Mouse (Mus musculus) forebrain, embryonic 13.5 days (tissue): ENCODE measurements around the gene Aar2. TPM values are rescaled to one million over a fixed set of nuclear protein-coding genes. Genes with fewer than 3 reads are reported as not detected.

Experiments used
- ATAC-seq: fragments of 200-750 bp; cut with Nextera tagmentation; 2 replicates; pipeline ENCODE4 v1.8.0; 2017
- H3K27ac ChIP-seq: fragments of 300-500 bp; sonication (generic); 2 replicates; pipeline ENCODE4 v1.5.1; 2015; ENCODE audit warnings: inconsistent platforms, mild to moderate bottlenecking, moderate library complexity
- H3K27me3 ChIP-seq: fragments of 300-500 bp; sonication (generic); 2 replicates; pipeline ENCODE4 v1.6.1; 2015; ENCODE audit warnings: mild to moderate bottlenecking, inconsistent platforms
- H3K36me3 ChIP-seq: fragments of 300-500 bp; sonication (generic); 2 replicates; pipeline ENCODE4 v1.6.1; 2015; ENCODE audit warnings: mild to moderate bottlenecking, inconsistent platforms; ENCODE audit not compliant: poor library complexity, severe bottlenecking
- H3K4me1 ChIP-seq: fragments of 300-500 bp; sonication (generic); 2 replicates; pipeline ENCODE4 v1.6.1; 2015; ENCODE audit warnings: inconsistent platforms
- H3K4me2 ChIP-seq: fragments of 300-500 bp; sonication (generic); 2 replicates; pipeline ENCODE4 v1.6.1; 2015; ENCODE audit warnings: inconsistent platforms, mild to moderate bottlenecking, moderate library complexity
- H3K4me3 ChIP-seq: fragments of 300-500 bp; sonication (generic); 2 replicates; pipeline ENCODE4 v1.5.1; 2015; ENCODE audit warnings: mild to moderate bottlenecking, inconsistent platforms
- H3K9ac ChIP-seq: fragments of 300-500 bp; sonication (generic); 2 replicates; pipeline ENCODE4 v1.6.1; 2015; ENCODE audit warnings: mild to moderate bottlenecking, inconsistent platforms
- H3K9me3 ChIP-seq: fragments of 300-500 bp; sonication (generic); replicated peaks from 2 replicates; pipeline ENCODE4 v1.6.1; 2016; ENCODE audit warnings: inconsistent platforms
- WGBS: fragments of 180-500 bp; shearing (Covaris S2); methylation state at CpG from one replicate; pipeline ENCODE4 v1.1.7; 2015; 5-methylcytosine and 5-hydroxymethylcytosine counted together
- polyA plus RNA-seq: library from polyadenylated mRNA; unstranded; fragments of >200 nt; fragmentation: Nextera tagmentation; extraction: Ambion mirVana; gene quantifications from 2 replicates; pipeline ENCODE4 v1.2.1, GENCODE M21; 2015

Gene Aar2
- polyA plus RNA-seq, 1 experiment from 2014 or later = 38.5 TPM

DNA sequence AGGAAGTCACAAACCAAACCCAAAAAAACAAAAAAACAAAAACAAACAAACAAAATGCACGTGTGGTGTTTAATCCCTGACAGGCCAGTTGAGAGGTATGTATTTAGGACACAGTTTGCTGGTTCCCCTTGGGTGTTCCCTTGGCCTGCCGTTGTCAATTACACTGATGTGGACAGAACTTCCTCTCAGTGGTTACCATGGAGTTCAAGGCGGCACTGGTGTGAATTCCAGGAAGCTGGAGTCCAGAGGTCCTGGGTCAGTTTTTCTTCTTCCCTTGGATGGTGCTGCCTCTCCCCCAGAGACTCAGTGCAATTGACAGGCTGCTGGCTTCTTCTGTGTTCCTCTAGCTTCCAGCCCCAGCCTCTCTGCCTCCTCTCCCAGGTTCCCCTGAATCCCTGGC, 23.3 kb upstream of the Aar2 start:
- Histone ChIP-seq H3K4me1 (no peaks in the 10 kb centered on the region), H3K9me3 (no peaks in the 10 kb centered on the region), H3K27ac (no peak overlapping the region), H3K9ac (no peak overlapping the region), H3K4me2 (no peak overlapping the region), H3K4me3 (no peak overlapping the region), H3K36me3 (peaks cover 33% of the 10 kb centered on the region), H3K27me3 (no peaks in the 10 kb centered on the region)
- ATAC-seq = no peak
- WGBS = 57% methylated on average over 3 of the region's 3 CpGs

GRCm38 (mm10) chr2:156529726-156530125, 17.7 kb upstream of the Aar2 start:
- no peak overlapping the region for H3K4me3 ChIP-seq
- no peaks in the 10 kb centered on the region for H3K9me3 ChIP-seq
- no peak overlapping the region for H3K4me2 ChIP-seq
- peaks cover 15% of the 10 kb centered on the region for H3K36me3 ChIP-seq
- WGBS = 56% methylated on average over 2 of the region's 2 CpGs
- H3K27me3 ChIP-seq = no peaks in the 10 kb centered on the region
- no peak for ATAC-seq
- no peak overlapping the region for H3K27ac ChIP-seq
- H3K4me1 ChIP-seq = no peaks in the 10 kb centered on the region
- H3K9ac ChIP-seq = no peak overlapping the region

DNA sequence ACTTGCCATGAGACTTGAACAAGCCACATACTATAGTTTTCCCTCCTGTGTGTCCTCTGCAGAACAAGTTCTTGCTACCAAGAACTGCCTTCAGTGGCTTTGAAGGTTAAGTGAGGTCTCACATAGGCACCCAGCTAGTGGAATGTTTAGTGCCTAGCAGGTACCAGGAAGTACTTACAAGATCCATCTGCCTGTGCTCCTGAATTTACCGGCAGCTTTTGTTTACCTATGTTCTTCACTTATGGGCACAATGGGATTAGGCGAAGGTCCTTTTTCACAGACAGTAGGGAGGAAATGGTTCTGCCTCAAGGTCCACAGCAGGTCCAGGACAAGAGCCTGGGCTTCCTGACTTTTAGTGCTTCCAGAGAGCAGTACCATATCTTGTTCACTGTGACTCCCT, 14.2 kb upstream of the Aar2 start:
- no peak overlapping the region for H3K4me3 ChIP-seq
- no peaks in the 10 kb centered on the region for H3K27me3 ChIP-seq
- no peak overlapping the region for H3K4me2 ChIP-seq
- ATAC-seq = no peak
- H3K36me3 ChIP-seq = peaks cover 18% of the 10 kb centered on the region
- no peak overlapping the region for H3K9ac ChIP-seq
- no peak overlapping the region for H3K27ac ChIP-seq
- H3K4me1 ChIP-seq = no peaks in the 10 kb centered on the region
- no peaks in the 10 kb centered on the region for H3K9me3 ChIP-seq
- 83% methylated on average over 2 of the region's 2 CpGs for WGBS

- H3K4me3 ChIP-seq = no peak overlapping the region
- no peaks in the 10 kb centered on the region for H3K27me3 ChIP-seq
- H3K9ac ChIP-seq = no peak overlapping the region
- H3K4me1 ChIP-seq = no peaks in the 10 kb centered on the region
- no peak overlapping the region for H3K27ac ChIP-seq
- 88% methylated on average over 7 of the region's 7 CpGs for WGBS
- peaks cover 25% of the 10 kb centered on the region for H3K36me3 ChIP-seq
- H3K4me2 ChIP-seq = no peak overlapping the region
- H3K9me3 ChIP-seq = no peaks in the 10 kb centered on the region
- no peak for ATAC-seq
These were observed 8.4 kb upstream of the Aar2 start for GRCm38 (mm10) chr2:156538817-156539555.

DNA sequence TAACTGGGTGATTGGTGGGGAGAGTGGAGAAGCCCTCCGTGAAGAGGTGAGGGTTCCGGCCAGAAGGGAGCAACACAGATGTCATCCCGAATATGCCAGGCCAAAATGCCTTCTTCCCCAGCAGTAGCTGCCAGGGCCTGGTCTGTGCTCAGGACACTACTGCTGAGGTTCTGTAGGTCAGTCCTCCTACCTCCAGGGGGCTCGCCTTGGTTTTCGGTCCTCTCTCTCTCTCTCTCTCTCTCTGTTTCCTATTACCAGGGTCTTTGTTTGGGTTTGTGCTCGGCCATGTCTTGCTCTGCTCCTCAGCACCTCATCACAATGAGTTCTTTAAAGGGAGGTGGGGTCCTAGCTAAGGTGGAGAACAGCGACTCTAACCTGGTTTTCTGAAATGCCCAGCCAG, 6.4 kb upstream of the Aar2 start:
- H3K27me3 ChIP-seq = no peaks in the 10 kb centered on the region
- 81% methylated on average over 7 of the region's 7 CpGs for WGBS
- H3K4me1 ChIP-seq = no peaks in the 10 kb centered on the region
- no peak overlapping the region for H3K4me3 ChIP-seq
- no peak overlapping the region for H3K9ac ChIP-seq
- ATAC-seq = no peak
- H3K9me3 ChIP-seq = no peaks in the 10 kb centered on the region
- peaks cover 19% of the 10 kb centered on the region for H3K36me3 ChIP-seq
- H3K27ac ChIP-seq = no peak overlapping the region
- H3K4me2 ChIP-seq = no peak overlapping the region

GRCm38 (mm10) chr2:156542410-156542809, 5.0 kb upstream of the Aar2 start:
- H3K4me1 ChIP-seq = peaks cover 5% of the 10 kb centered on the region; the same call in 1 of the 2 replicates

GRCm38 (mm10) chr2:156543804-156544203, 3.6 kb upstream of the Aar2 start:
- ATAC-seq = no peak
- no peak overlapping the region for H3K9ac ChIP-seq
- 78% methylated on average over 3 of the region's 3 CpGs for WGBS

More at GRCm38 (mm10) chr2:156542410-156542809, 5.0 kb upstream of the Aar2 start:
- WGBS = 78% methylated on average over 8 of the region's 8 CpGs
- H3K4me3 ChIP-seq = no peak overlapping the region
- no peak overlapping the region for H3K4me2 ChIP-seq
- no peak for ATAC-seq
- H3K9ac ChIP-seq = no peak overlapping the region
- H3K27me3 ChIP-seq = no peaks in the 10 kb centered on the region
- H3K27ac ChIP-seq = no peak overlapping the region
- H3K36me3 ChIP-seq = peaks cover 17% of the 10 kb centered on the region
- no peaks in the 10 kb centered on the region for H3K9me3 ChIP-seq

GRCm38 (mm10) chr2:156552421-156552820, 5.0 kb downstream of the Aar2 start:
- Histone ChIP-seq H3K9ac (no peak overlapping the region), H3K9me3 (no peaks in the 10 kb centered on the region), H3K4me1 (peaks cover 10% of the 10 kb centered on the region), H3K36me3 (peaks cover 48% of the 10 kb centered on the region), H3K4me2 (no peak overlapping the region), H3K4me3 (no peak overlapping the region), H3K27ac (no peak overlapping the region), H3K27me3 (no peaks in the 10 kb centered on the region)
- WGBS = 89% methylated on average over 4 of the region's 4 CpGs
- ATAC-seq = no peak

More at GRCm38 (mm10) chr2:156543804-156544203, 3.6 kb upstream of the Aar2 start:
- no peak overlapping the region for H3K4me3 ChIP-seq
- no peaks in the 10 kb centered on the region for H3K27me3 ChIP-seq
- no peak overlapping the region for H3K4me2 ChIP-seq
- H3K27ac ChIP-seq = no peak overlapping the region
- H3K36me3 ChIP-seq = peaks cover 7% of the 10 kb centered on the region; the same call in 1 of the 2 replicates
- H3K9me3 ChIP-seq = no peaks in the 10 kb centered on the region
- peaks cover 15% of the 10 kb centered on the region for H3K4me1 ChIP-seq

DNA sequence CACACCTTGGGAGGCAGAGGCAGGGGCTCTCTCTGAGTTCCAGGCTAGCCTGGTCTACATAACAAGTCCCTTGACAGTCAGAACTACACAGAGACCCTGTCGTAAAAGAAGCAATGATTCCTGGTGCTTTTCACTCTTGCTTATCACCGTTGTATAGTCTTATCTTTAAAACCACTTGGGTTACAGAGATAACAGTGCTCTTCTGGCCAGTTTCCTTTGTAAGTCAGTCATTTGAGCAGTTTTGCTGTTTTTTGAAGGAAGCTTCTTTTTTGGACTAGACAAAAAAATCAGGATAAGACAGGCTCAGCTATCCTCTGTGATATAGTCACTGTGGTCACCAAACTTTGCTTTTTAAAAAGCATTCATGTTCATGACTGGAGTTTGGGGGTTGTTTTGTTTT, 14.4 kb downstream of the Aar2 start:
- H3K4me3 ChIP-seq = no peak overlapping the region
- no peak overlapping the region for H3K27ac ChIP-seq
- no peaks in the 10 kb centered on the region for H3K9me3 ChIP-seq
- H3K9ac ChIP-seq = no peak overlapping the region
- peaks cover 58% of the 10 kb centered on the region for H3K36me3 ChIP-seq
- no peaks in the 10 kb centered on the region for H3K4me1 ChIP-seq
- 90% methylated on average over 2 of the region's 2 CpGs for WGBS
- no peak overlapping the region for H3K4me2 ChIP-seq
- H3K27me3 ChIP-seq = no peaks in the 10 kb centered on the region
- no peak for ATAC-seq

DNA sequence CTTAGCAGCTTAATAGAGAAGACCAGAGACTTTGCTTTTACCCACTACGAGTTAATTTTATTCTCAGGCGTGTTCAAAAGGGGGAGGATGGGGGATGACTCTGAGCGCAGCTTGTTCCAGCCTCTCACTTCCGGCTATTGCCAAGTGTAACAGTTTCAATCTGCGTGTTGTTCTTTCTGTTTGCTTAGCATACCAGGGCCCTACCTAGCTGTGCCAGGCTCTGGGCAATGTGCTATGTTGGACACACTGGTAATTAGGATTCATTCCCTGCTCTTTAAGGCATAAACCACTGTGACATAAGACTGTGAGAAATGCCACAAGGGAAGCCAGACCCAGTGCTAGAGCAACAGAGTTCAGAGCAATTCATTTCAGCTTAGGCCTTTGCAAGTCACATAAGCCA, 16.2 kb downstream of the Aar2 start:
- Histone ChIP-seq H3K27ac (no peak overlapping the region), H3K4me1 (no peaks in the 10 kb centered on the region), H3K27me3 (no peaks in the 10 kb centered on the region), H3K9ac (no peak overlapping the region), H3K4me3 (no peak overlapping the region), H3K9me3 (no peaks in the 10 kb centered on the region), H3K36me3 (peaks cover 58% of the 10 kb centered on the region), H3K4me2 (no peak overlapping the region)
- no peak for ATAC-seq
- WGBS = 88% methylated on average over 5 of the region's 5 CpGs

GRCm38 (mm10) chr2:156566512-156566911, 19.1 kb downstream of the Aar2 start:
- 83% methylated on average over 2 of the region's 2 CpGs for WGBS
- no peak for ATAC-seq
- no peak overlapping the region for H3K4me3 ChIP-seq
- no peak overlapping the region for H3K27ac ChIP-seq
- no peak overlapping the region for H3K9ac ChIP-seq
- H3K4me1 ChIP-seq = no peaks in the 10 kb centered on the region
- H3K4me2 ChIP-seq = no peak overlapping the region
- H3K27me3 ChIP-seq = no peaks in the 10 kb centered on the region
- peaks cover 49% of the 10 kb centered on the region for H3K36me3 ChIP-seq
- H3K9me3 ChIP-seq = no peaks in the 10 kb centered on the region

- H3K36me3 ChIP-seq = peaks cover 45% of the 10 kb centered on the region
- no peak overlapping the region for H3K9ac ChIP-seq
- no peaks in the 10 kb centered on the region for H3K9me3 ChIP-seq
- no peaks in the 10 kb centered on the region for H3K27me3 ChIP-seq
- WGBS = 91% methylated on average over 7 of the region's 7 CpGs
- no peak overlapping the region for H3K4me3 ChIP-seq
- no peak for ATAC-seq
- H3K4me2 ChIP-seq = no peak overlapping the region
- H3K27ac ChIP-seq = no peak overlapping the region; the same call in 1 of the 2 replicates
- H3K4me1 ChIP-seq = no peaks in the 10 kb centered on the region
These were observed 21.3 kb downstream of the Aar2 start for GRCm38 (mm10) chr2:156568647-156569046.

GRCm38 (mm10) chr2:156569261-156569660, 21.9 kb downstream of the Aar2 start:
- H3K27me3 ChIP-seq = no peaks in the 10 kb centered on the region
- H3K4me1 ChIP-seq = no peaks in the 10 kb centered on the region
- WGBS = 91% methylated on average over 3 of the region's 3 CpGs
- H3K27ac ChIP-seq = no peak overlapping the region
- H3K9me3 ChIP-seq = no peaks in the 10 kb centered on the region
- peaks cover 43% of the 10 kb centered on the region for H3K36me3 ChIP-seq
- H3K4me3 ChIP-seq = no peak overlapping the region
- no peak overlapping the region for H3K4me2 ChIP-seq
- H3K9ac ChIP-seq = no peak overlapping the region
- no peak for ATAC-seq
